In the genomic region with DNA sequence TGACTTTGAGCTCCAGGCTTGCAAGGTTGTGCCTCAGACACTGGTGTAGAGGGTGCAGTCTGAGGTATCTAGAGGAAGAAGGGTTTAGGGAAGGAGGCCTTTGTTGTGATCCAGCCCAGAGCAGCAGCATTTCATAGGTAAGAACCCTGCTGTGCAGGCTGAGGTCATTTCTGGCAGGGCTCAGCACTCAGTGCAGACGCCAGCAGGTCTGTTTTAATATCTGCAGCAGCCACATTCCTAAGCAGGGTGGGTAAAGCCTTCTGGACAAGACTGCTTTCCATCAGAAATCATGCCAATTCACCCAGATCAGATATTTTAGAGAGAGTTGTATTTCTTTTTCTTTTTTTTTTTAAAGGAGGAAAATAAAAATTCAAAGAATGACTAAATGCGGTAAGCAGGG, we compare ENCODE assay signal across 9 mouse cellular contexts.
DNase-seq lines count a peak whose midpoint lies in the region; ATAC-seq and TF ChIP-seq lines count a peak whose summit lies in the region.
"Had no signal": no experiment of that assay in that cellular context is flagged by ENCODE, and none has a peak within 500 bp of the region (broad histone marks: within the 10 kb centered on the region; RNA-seq: fewer than 3 reads in every experiment).

No protein-coding gene starts in this region.

- H3K36me3 ChIP-seq in forebrain, embryonic 15.5 days, result no peaks in the 10 kb centered on the region
- no peaks in the 10 kb centered on the region for H3K36me3 ChIP-seq in lung, embryonic 15.5 days
- H3K36me3 ChIP-seq in hindbrain, postnatal 0 days (ENCODE audit: insufficient read depth, low read length), result no peaks in the 10 kb centered on the region
- no peaks in the 10 kb centered on the region for H3K36me3 ChIP-seq in liver, embryonic 12.5 days

- H3K4me3 ChIP-seq in forebrain, embryonic 15.5 days, result no peak overlapping the region
- H3K4me3 ChIP-seq in lung, embryonic 15.5 days, result no peak overlapping the region
- no peak overlapping the region for H3K4me3 ChIP-seq in hindbrain, postnatal 0 days (ENCODE audit: low read length)
- no peak overlapping the region for H3K4me3 ChIP-seq in liver, embryonic 12.5 days

- ATAC-seq in forebrain, embryonic 15.5 days (replicated peaks), result 0 out of 2 replicates have a peak, but pooled peaks have one; percentile 16
- ATAC-seq in lung, embryonic 15.5 days (ENCODE audit: borderline replicate concordance, extremely low read depth, low FRiP score, low TSS enrichment), result peak; percentile 65; the same call in 1 of the 2 replicates
- no peak for ATAC-seq in hindbrain, postnatal 0 days
- no peak for ATAC-seq in liver, embryonic 12.5 days

- H3K27me3 ChIP-seq in forebrain, embryonic 15.5 days, result no peaks in the 10 kb centered on the region
- H3K27me3 ChIP-seq in lung, embryonic 15.5 days, result peaks cover 11% of the 10 kb centered on the region; the same call in 1 of the 2 replicates
- peaks cover 27% of the 10 kb centered on the region for H3K27me3 ChIP-seq in hindbrain, postnatal 0 days (ENCODE audit: insufficient read depth, low read length)
- no peaks in the 10 kb centered on the region for H3K27me3 ChIP-seq in liver, embryonic 12.5 days (replicated peaks)

- no peak overlapping the region for H3K9ac ChIP-seq in forebrain, embryonic 15.5 days (replicated peaks)
- no peak overlapping the region for H3K9ac ChIP-seq in lung, embryonic 15.5 days
- no peak overlapping the region for H3K9ac ChIP-seq in hindbrain, postnatal 0 days (replicated peaks; ENCODE audit: low read length)
- no peak overlapping the region for H3K9ac ChIP-seq in liver, embryonic 12.5 days

- H3K4me2 ChIP-seq in forebrain, embryonic 15.5 days (replicated peaks), result no peak overlapping the region
- no peak overlapping the region for H3K4me2 ChIP-seq in lung, embryonic 15.5 days
- no peak overlapping the region for H3K4me2 ChIP-seq in hindbrain, postnatal 0 days (ENCODE audit: low read depth, low read length)
- H3K4me2 ChIP-seq in liver, embryonic 12.5 days, result no peak overlapping the region

- no peaks in the 10 kb centered on the region for H3K9me3 ChIP-seq in forebrain, embryonic 15.5 days
- H3K9me3 ChIP-seq in lung, embryonic 15.5 days, result no peaks in the 10 kb centered on the region
- no peaks in the 10 kb centered on the region for H3K9me3 ChIP-seq in hindbrain, postnatal 0 days (ENCODE audit: low read length)
- no peaks in the 10 kb centered on the region for H3K9me3 ChIP-seq in liver, embryonic 12.5 days (replicated peaks)

- 40% methylated on average over 2 of the region's 2 CpGs for WGBS in forebrain, embryonic 15.5 days
- 54% methylated on average over 2 of the region's 2 CpGs for WGBS in lung, embryonic 15.5 days
- 62% methylated on average over 2 of the region's 2 CpGs for WGBS in hindbrain, postnatal 0 days
- 60% methylated on average over 2 of the region's 2 CpGs for WGBS in liver, embryonic 12.5 days (ENCODE audit: insufficient replicate concordance)

- peaks cover 32% of the 10 kb centered on the region for H3K4me1 ChIP-seq in forebrain, embryonic 15.5 days
- H3K4me1 ChIP-seq in lung, embryonic 15.5 days, result peaks cover 75% of the 10 kb centered on the region
- H3K4me1 ChIP-seq in hindbrain, postnatal 0 days (ENCODE audit: insufficient read depth, low read length), result no peaks in the 10 kb centered on the region
- H3K4me1 ChIP-seq in liver, embryonic 12.5 days, result no peaks in the 10 kb centered on the region

- peak; percentile 94 for DNase-seq in heart, adult 11 months
- DNase-seq in heart, adult 8-10 months (ENCODE audit: low spot score), result no peak
- DNase-seq in brain, adult 2 months (ENCODE audit: low read depth, low spot score), result peak; percentile 89
- DNase-seq in hindbrain, postnatal 0 days (ENCODE audit: low spot score), result no peak
- no peak for DNase-seq in thymus, postnatal 14 days
- DNase-seq: kidney, adult 18-20 months had no signal

- no peak overlapping the region for H3K27ac ChIP-seq in forebrain, embryonic 15.5 days (replicated peaks)
- H3K27ac ChIP-seq in lung, embryonic 15.5 days, result peak overlapping the region; percentile 84
- H3K27ac ChIP-seq in hindbrain, postnatal 0 days, result no peak overlapping the region; the same call in 1 of the 2 replicates
- no peak overlapping the region for H3K27ac ChIP-seq in liver, embryonic 12.5 days

- no peak for TF ChIP-seq CTCF in hindbrain, postnatal 0 days (IDR thresholded peaks at IDR 0.05; ENCODE audit: low read depth)

Comparison
In these comparisons a context has a peak if more than half of its experiments do, and no peak if none do; other contexts are left out.
1. DNase-seq: peak in heart, adult 11 months (single experiment) and brain, adult 2 months (single experiment); none in heart, adult 8-10 months (single experiment), hindbrain, postnatal 0 days (single experiment) and thymus, postnatal 14 days (single experiment).
2. ATAC-seq: peak in forebrain, embryonic 15.5 days (single experiment) and lung, embryonic 15.5 days (single experiment); none in hindbrain, postnatal 0 days (single experiment) and liver, embryonic 12.5 days (single experiment).